Mouse (Mus musculus): ENCODE measurements around the gene Them4. TPM values are rescaled to one million over a fixed set of nuclear protein-coding genes. Genes with fewer than 3 reads are reported as not detected.

Them4 gene
- 8.1 TPM for polyA plus RNA-seq (2017; shearing (Covaris generic))

GRCm38 (mm10) chr3:94309633-94310363 lies at the start of gene Them4:
Gene Them4, plus strand, starts transcription at chr3:94310089.

GRCm38 (mm10) chr3:94263736-94264135 lies 46.2 kb upstream of the Them4 start, which contains the start of gene Gm4778:
Gene Gm4778, plus strand, starts transcription at chr3:94264036.

GRCm38 (mm10) chr3:94341959-94342422 lies 32.1 kb downstream of the Them4 start, which contains the start of gene Them5:
Gene Them5, plus strand, starts transcription at chr3:94342099.

GRCm38 (mm10) chr3:94362138-94362537 lies 52.2 kb downstream of the Them4 start, which contains the start of gene C2cd4d:
Gene C2cd4d, plus strand, starts transcription at chr3:94362438.

GRCm38 (mm10) chr3:94372641-94373040 lies 62.8 kb downstream of the Them4 start, which contains the start of gene Rorc:
Gene Rorc, plus strand, starts transcription at chr3:94372794.

Other genes starting within 250 kb of the Them4 start
- not detected for gene Gm10697, start 237.4 kb upstream of the Them4 start, polyA plus RNA-seq (2017; shearing (Covaris generic))
- not detected for gene Gm10696, start 131.9 kb upstream of the Them4 start, polyA plus RNA-seq (2017; shearing (Covaris generic))
- gene Gm5286, start 113.4 kb upstream of the Them4 start, polyA plus RNA-seq (2017; shearing (Covaris generic)) = not detected
- not detected for gene Gm4778, start 46.1 kb upstream of the Them4 start, polyA plus RNA-seq (2017; shearing (Covaris generic))
- gene Them5, start 32.0 kb downstream of the Them4 start, polyA plus RNA-seq (2017; shearing (Covaris generic)) = not detected
- not detected for gene C2cd4d, start 52.3 kb downstream of the Them4 start, polyA plus RNA-seq (2017; shearing (Covaris generic))
- gene Rorc, start 62.7 kb downstream of the Them4 start, polyA plus RNA-seq (2017; shearing (Covaris generic)) = 9.5 TPM
- gene Lingo4, start 88.4 kb downstream of the Them4 start, polyA plus RNA-seq (2017; shearing (Covaris generic)) = 0.12 TPM
- gene Tdrkh, start 103.2 kb downstream of the Them4 start, polyA plus RNA-seq (2017; shearing (Covaris generic)) = 10.1 TPM
- gene Mrpl9, start 133.2 kb downstream of the Them4 start, polyA plus RNA-seq (2017; shearing (Covaris generic)) = 80.5 TPM
- gene Oaz3, start 133.8 kb downstream of the Them4 start, polyA plus RNA-seq (2017; shearing (Covaris generic)) = 1.8 TPM
- gene Celf3, start 168.2 kb downstream of the Them4 start, polyA plus RNA-seq (2017; shearing (Covaris generic)) = 1.5 TPM
- gene Riiad1, start 170.3 kb downstream of the Them4 start, polyA plus RNA-seq (2017; shearing (Covaris generic)) = 0.78 TPM